Mouse (Mus musculus) forebrain, embryonic 10.5 days (tissue): ENCODE results near the gene Kpna4. TPM values are rescaled to one million over a fixed set of nuclear protein-coding genes. Genes with fewer than 3 reads are reported as not detected.
"Not testable (repeated sequence)": the region's sequence is repeated elsewhere in the genome, so short reads cannot be mapped to it uniquely, and the experiment has no call there.

Experiments used
- DNase-seq: peaks from one replicate; pipeline ENCODE4 v3.0.0-alpha.2; 2017; ENCODE audit warnings: low spot score; ENCODE audit errors: extremely low spot score
- H3K27ac ChIP-seq: fragments of 300-500 bp; sonication (generic); 2 replicates; pipeline ENCODE4 v1.5.1; 2016; ENCODE audit warnings: mild to moderate bottlenecking
- H3K27me3 ChIP-seq: fragments of 300-500 bp; sonication (generic); 2 replicates; pipeline ENCODE4 v1.6.1; 2016; ENCODE audit warnings: mild to moderate bottlenecking; ENCODE audit not compliant: poor library complexity, severe bottlenecking
- H3K36me3 ChIP-seq: fragments of 300-500 bp; sonication (generic); replicated peaks from 2 replicates; pipeline ENCODE4 v1.6.1; 2016; ENCODE audit warnings: mild to moderate bottlenecking, moderate library complexity
- H3K4me1 ChIP-seq: fragments of 300-500 bp; sonication (generic); 2 replicates; pipeline ENCODE4 v1.6.1; 2016
- H3K4me3 ChIP-seq: fragments of 300-500 bp; sonication (generic); 2 replicates; pipeline ENCODE4 v1.5.1; 2016; ENCODE audit warnings: mild to moderate bottlenecking, moderate library complexity
- H3K9me3 ChIP-seq: fragments of 300-500 bp; sonication (generic); 2 replicates; pipeline ENCODE4 v1.6.1; 2016; ENCODE audit warnings: mild to moderate bottlenecking, moderate library complexity
- WGBS: fragments of 180-500 bp; shearing (Covaris S2); methylation state at CpG from one replicate; pipeline ENCODE4 v1.1.7; 2016; 5-methylcytosine and 5-hydroxymethylcytosine counted together
- polyA plus RNA-seq: library from polyadenylated mRNA; unstranded; fragments of >200 nt; fragmentation: Nextera tagmentation; extraction: Ambion mirVana; gene quantifications from 2 replicates; pipeline ENCODE4 v1.2.1, GENCODE M21; 2016

Kpna4 gene
- polyA plus RNA-seq, 1 experiment from 2014 or later: 37.0 TPM

DNA sequence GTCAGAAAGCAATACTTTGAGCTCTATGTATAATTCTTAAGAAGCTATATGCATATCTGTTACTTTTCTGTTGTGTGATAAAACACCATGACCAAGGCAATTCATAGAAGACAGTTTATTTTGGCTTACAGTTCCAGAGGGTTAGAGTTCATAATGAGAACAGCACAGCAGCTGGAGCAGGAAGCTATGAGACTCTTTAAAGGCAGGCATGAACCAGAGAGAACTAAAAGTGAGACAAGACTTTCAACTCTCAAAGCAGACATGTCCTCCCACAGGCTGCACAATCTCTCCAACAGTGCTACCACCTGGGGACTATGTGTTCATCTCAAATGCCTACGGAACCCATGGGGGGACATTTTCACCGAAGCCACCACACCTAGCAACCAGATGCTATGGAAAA, 86.8 kb downstream of the Kpna4 start:
- Histone ChIP-seq H3K4me3 (peak overlapping the region; percentile 91), H3K9me3 (no peaks in the 10 kb centered on the region), H3K36me3 (peaks cover 81% of the 10 kb centered on the region), H3K27me3 (no peaks in the 10 kb centered on the region), H3K27ac (no peak overlapping the region), H3K4me1 (peaks cover 37% of the 10 kb centered on the region)
- DNase-seq: no peak
- 89% methylated on average over 2 of the region's 2 CpGs for WGBS

DNA sequence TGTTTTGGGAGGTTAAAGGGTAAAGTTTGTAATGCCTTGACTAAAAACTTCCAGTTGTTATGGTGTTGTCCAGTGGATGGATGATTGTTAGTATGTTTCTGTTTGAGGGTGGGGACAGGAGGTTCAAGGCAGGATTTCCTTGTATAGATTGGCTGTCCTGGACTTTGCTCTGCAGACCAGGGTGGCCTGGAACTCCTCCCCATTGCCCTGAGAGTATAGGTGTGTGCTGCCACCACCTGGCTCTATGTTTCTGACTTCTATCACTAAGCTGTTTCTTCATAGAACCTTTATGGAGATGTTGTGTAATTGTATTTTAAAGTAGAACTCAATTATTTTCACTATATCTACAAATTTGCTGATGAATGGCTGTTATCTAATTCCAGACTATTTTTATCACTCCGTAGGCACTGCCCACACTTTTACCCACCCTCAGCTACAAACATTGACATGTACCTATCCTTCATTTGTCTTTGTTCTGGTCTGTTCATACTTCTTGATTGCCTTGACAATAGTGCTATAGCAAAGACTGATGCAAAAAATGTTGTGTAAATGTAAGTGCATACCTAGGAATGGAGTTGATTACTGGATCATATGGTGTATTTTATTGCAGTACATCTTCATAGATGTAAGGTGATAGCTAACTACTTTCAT, 100.7 kb downstream of the Kpna4 start:
- Histone ChIP-seq H3K4me1 (no peaks in the 10 kb centered on the region), H3K4me3 (no peak overlapping the region), H3K27me3 (no peaks in the 10 kb centered on the region), H3K9me3 (no peaks in the 10 kb centered on the region), H3K27ac (no peak overlapping the region), H3K36me3 (peaks cover 100% of the 10 kb centered on the region)
- no peak for DNase-seq
- 95% methylated on average over 1 of the region's 1 CpGs for WGBS

DNA sequence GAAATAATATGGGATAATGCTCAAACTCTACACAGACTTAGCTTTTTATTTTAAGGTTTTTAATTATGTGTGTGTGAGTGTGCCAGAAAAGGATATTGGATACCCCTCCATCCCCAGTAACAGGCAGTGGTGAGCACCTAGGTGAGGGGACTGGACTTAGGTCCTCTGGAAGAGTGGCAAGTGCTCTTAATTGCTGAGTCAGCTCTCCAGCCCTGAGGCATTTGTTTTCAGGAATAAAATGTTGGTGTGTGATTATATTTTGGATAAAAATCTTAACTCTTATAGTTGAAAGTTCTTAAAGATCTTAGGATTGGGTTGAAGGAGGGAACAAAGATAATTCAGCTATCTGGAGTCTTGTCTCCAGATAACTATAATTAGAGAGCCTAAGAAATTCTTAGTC, 106.1 kb downstream of the Kpna4 start:
- Histone ChIP-seq H3K9me3 (no peaks in the 10 kb centered on the region), H3K27ac (no peak overlapping the region), H3K4me1 (no peaks in the 10 kb centered on the region), H3K27me3 (no peaks in the 10 kb centered on the region), H3K36me3 (peaks cover 99% of the 10 kb centered on the region), H3K4me3 (no peak overlapping the region)
- no peak for DNase-seq

DNA sequence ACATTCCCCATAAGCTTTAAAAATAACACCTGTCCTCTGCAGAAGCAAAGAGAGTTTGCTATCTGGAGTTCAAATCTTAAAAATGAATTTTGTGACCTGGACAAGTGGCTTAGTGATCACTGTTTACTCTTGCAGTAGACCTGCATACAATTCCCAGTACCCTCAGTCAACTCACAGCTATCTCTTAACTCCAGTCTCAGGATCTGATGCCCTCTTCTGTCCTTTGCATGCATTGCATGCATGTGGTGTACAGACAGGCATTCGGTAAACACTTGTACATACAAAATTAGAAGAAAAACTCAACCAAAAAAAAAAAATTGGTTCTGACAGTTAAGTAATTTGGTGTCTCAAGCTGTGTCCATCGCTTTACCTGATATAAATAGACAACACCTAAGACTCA, 106.6 kb downstream of the Kpna4 start:
- no peaks in the 10 kb centered on the region for H3K9me3 ChIP-seq
- 88% methylated on average over 2 of the region's 2 CpGs for WGBS
- H3K4me3 ChIP-seq: no peak overlapping the region
- H3K27me3 ChIP-seq: no peaks in the 10 kb centered on the region
- peaks cover 99% of the 10 kb centered on the region for H3K36me3 ChIP-seq
- no peaks in the 10 kb centered on the region for H3K4me1 ChIP-seq
- no peak for DNase-seq
- no peak overlapping the region for H3K27ac ChIP-seq

DNA sequence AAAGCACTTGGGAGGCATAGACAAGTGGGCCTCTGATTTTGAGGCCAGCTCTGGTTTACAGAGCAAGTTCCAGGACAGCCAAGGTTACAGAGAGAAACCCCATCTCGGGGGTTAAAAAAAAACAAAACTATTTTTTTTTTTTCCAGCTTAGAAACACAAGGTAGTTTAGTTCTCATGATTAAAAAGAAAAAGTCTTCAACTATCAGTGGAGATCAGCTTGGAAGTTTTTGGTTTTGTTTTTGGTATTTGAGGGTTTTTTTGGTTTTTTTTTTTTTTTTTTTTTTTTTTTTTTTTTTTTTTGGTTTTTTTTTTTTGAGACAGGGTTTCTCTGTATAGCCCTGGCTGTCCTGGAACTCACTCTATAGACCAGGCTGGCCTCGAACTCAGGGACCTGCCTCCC, 108.3 kb downstream of the Kpna4 start:
- WGBS: 98% methylated on average over 2 of the region's 2 CpGs
- H3K36me3 ChIP-seq: peaks cover 99% of the 10 kb centered on the region
- H3K4me3 ChIP-seq, H3K9me3 ChIP-seq, H3K4me1 ChIP-seq, H3K27me3 ChIP-seq, DNase-seq, H3K27ac ChIP-seq: not testable (repeated sequence)

- H3K4me1 ChIP-seq: no peaks in the 10 kb centered on the region
- H3K9me3 ChIP-seq: no peaks in the 10 kb centered on the region
- H3K4me3 ChIP-seq: no peak overlapping the region
- DNase-seq: no peak
- WGBS: 95% methylated on average over 3 of the region's 3 CpGs
- no peaks in the 10 kb centered on the region for H3K27me3 ChIP-seq
- H3K36me3 ChIP-seq: peaks cover 98% of the 10 kb centered on the region
- no peak overlapping the region for H3K27ac ChIP-seq
Observed at GRCm38 (mm10) chr3:69017181-69017580, 109.7 kb downstream of the Kpna4 start.

Other genes with a start within 250 kb of the Kpna4 start
- 17.4 and 19.3 TPM in 2 replicates for gene Ift80, start 122.5 kb downstream of the Kpna4 start, polyA plus RNA-seq
- gene Smc4, start 122.4 kb downstream of the Kpna4 start, polyA plus RNA-seq: 195 and 211 TPM in 2 replicates
- 209 and 217 TPM in 2 replicates for gene Trim59, start 82.4 kb downstream of the Kpna4 start, polyA plus RNA-seq
- gene Arl14, start 95.3 kb upstream of the Kpna4 start, polyA plus RNA-seq: not detected in 2 replicates
- 9.3 and 9.8 TPM in 2 replicates for gene Ppm1l, start 189.7 kb upstream of the Kpna4 start, polyA plus RNA-seq